Mouse (Mus musculus) G1E (cell line): ENCODE measurements around the gene Ipmk.

Experiments used
- CTCF ChIP-seq: IDR thresholded peaks from 2 replicates; pipeline ENCODE4 v1.5.1; 2012; ENCODE audit warnings: low read depth, low read length, inconsistent platforms, mixed read lengths
- GATA1 ChIP-seq: IDR thresholded peaks from 2 replicates; pipeline ENCODE4 v1.6.1; 2012; ENCODE audit warnings: borderline replicate concordance, low read length, inconsistent platforms, mixed read lengths
- POLR2AphosphoS5 ChIP-seq: IDR thresholded peaks from 2 replicates; pipeline ENCODE4 v1.6.1; 2012; ENCODE audit warnings: low read depth, low read length, inconsistent platforms; ENCODE audit not compliant: insufficient replicate concordance

GRCm38 (mm10) chr10:71332376-71332775 lies 15.2 kb upstream of the Ipmk start:
- TF ChIP-seq CTCF (no peak), GATA1 (no peak), POLR2AphosphoS5 (no peak)
